Mouse (Mus musculus) kidney, postnatal 0 days (tissue): ENCODE results near the gene Nkain1. TPM values are rescaled to one million over a fixed set of nuclear protein-coding genes. Genes with fewer than 3 reads are reported as not detected.

ENCODE experiments used
- ATAC-seq: fragments of 200-750 bp; cut with Nextera tagmentation; replicated peaks from 2 replicates; pipeline ENCODE4 v1.8.0; 2017; ENCODE audit warnings: low read depth, moderate number of reproducible peaks, moderate TSS enrichment, moderate library complexity; ENCODE audit not compliant: low FRiP score
- DNase-seq: peaks from one replicate; pipeline ENCODE4 v3.0.0-alpha.2; 2016; ENCODE audit warnings: low spot score
- H3K27ac ChIP-seq: fragments of 300-500 bp; sonication (generic); 2 replicates; pipeline ENCODE4 v1.5.1; 2014; ENCODE audit warnings: mild to moderate bottlenecking
- H3K27me3 ChIP-seq: fragments of 300-500 bp; sonication (generic); 2 replicates; pipeline ENCODE4 v1.6.1; 2014; ENCODE audit warnings: low read length, mixed read lengths; ENCODE audit not compliant: insufficient read depth
- H3K36me3 ChIP-seq: fragments of 300-500 bp; sonication (generic); 2 replicates; pipeline ENCODE4 v1.6.1; 2014; ENCODE audit warnings: low read length, mixed read lengths; ENCODE audit not compliant: insufficient read depth
- H3K4me1 ChIP-seq: fragments of 300-500 bp; sonication (generic); replicated peaks from 2 replicates; pipeline ENCODE4 v1.6.1; 2014; ENCODE audit warnings: antibody characterized with exemption, low read length, mixed read lengths; ENCODE audit not compliant: insufficient read depth
- H3K4me2 ChIP-seq: fragments of 300-500 bp; sonication (generic); 2 replicates; pipeline ENCODE4 v1.6.1; 2014; ENCODE audit warnings: mild to moderate bottlenecking, low read length, moderate library complexity, mixed read lengths
- H3K4me3 ChIP-seq: fragments of 300-500 bp; sonication (generic); replicated peaks from 2 replicates; pipeline ENCODE4 v1.5.1; 2014; ENCODE audit warnings: low read depth, low read length
- H3K9ac ChIP-seq: fragments of 300-500 bp; sonication (generic); 2 replicates; pipeline ENCODE4 v1.6.1; 2014; ENCODE audit warnings: low read depth, low read length
- H3K9me3 ChIP-seq: fragments of 300-500 bp; sonication (generic); replicated peaks from 2 replicates; pipeline ENCODE4 v1.6.1; 2016; ENCODE audit warnings: low read length, inconsistent platforms, mixed read lengths
- CTCF ChIP-seq: IDR thresholded peaks from 2 replicates; pipeline ENCODE4 v1.5.1; 2016; ENCODE audit warnings: antibody characterized with exemption, low read depth, mild to moderate bottlenecking, moderate library complexity
- WGBS: fragments of 180-500 bp; shearing (Covaris S2); extraction: QIAGEN DNeasy Blood & Tissue Kit; methylation state at CpG from one replicate; pipeline ENCODE4 v1.1.7; 2014; 5-methylcytosine and 5-hydroxymethylcytosine counted together
- polyA plus RNA-seq: library from polyadenylated mRNA; unstranded; fragments of >200 nt; fragmentation: Nextera tagmentation; extraction: Ambion mirVana; gene quantifications from 2 replicates; pipeline ENCODE4 v1.2.1, GENCODE M21; 2015

The Nkain1 gene
- polyA plus RNA-seq, 1 experiment from 2014 or later = 1.6 TPM

DNA sequence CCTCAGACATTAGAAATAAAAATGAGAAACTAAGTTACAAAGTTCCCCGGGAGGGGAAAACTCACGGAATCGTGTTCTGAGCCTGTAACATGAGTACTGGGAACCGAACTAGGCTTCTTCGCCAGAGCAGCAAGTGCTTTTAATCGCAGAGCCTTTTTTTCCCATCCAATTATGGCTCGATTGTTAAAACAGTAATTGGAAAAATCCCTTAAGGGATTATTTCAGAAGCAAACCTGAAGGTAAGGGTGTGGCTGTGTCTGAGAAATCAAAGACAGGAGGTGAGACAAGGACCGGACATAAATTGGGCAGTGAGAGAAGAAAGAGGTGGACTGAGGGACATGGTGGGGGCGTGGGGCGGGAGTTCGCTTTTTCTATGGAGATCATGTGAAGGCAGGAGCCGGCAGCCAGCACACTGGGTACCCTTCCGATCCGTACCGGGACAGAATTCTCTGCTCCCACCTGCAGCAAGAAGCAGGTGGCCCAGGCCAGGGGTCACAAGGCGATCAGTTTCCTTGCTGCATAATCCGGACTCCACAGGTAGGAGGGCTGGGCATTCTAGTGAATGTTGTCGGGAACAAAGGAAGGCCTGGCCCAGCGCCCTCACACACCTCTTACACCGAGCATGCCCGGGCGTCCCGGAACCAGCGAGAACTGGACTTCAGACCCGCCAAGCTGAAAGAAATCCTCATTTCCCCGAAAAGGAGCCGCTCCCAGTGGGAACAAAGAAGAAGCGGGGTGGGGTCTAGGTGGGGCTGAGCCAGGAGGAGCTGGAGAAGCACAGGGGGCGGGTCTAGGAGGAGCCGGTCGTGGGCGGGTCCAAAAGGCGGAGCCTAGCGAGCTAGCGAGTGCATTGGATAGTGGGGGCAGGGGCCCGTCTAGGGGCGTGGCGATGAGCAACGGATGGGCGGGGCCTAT is 54.1 kb downstream of the Nkain1 start:
- H3K4me2 ChIP-seq = peak overlapping the region; percentile 74
- no peak; the same call in 1 of the 2 replicates for TF ChIP-seq CTCF
- WGBS = 1% methylated on average over 40 of the region's 40 CpGs
- peak; percentile 98 for ATAC-seq
- no peaks in the 10 kb centered on the region for H3K36me3 ChIP-seq
- H3K9ac ChIP-seq = peak overlapping the region; percentile 67
- peak overlapping the region; percentile 87 for H3K27ac ChIP-seq
- H3K27me3 ChIP-seq = no peaks in the 10 kb centered on the region
- peak overlapping the region; percentile 54 for H3K4me3 ChIP-seq
- H3K4me1 ChIP-seq = no peaks in the 10 kb centered on the region; the same call in 1 of the 2 replicates
- peak; percentile 98 for DNase-seq
- no peaks in the 10 kb centered on the region for H3K9me3 ChIP-seq

DNA sequence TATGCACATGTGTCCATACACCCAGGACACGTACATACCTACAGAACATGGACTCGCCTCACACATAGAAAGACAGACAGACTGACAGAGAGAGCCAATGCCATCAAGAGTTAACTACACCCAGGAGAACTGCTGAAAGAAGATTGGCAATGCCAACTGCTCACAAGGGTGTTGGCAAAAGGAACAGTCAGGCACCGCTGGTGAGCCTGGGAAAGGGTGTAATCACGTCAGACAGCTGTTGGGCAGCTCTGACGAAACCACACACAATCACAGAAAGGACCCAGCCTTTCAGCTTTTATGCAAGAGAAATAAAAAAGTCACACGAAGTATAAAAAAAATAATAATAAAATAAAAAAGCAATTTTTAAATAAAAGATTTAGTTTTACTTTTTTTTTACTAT is 57.5 kb downstream of the Nkain1 start:
- H3K4me1 ChIP-seq = no peaks in the 10 kb centered on the region; the same call in 1 of the 2 replicates
- H3K27ac ChIP-seq = no peak overlapping the region
- ATAC-seq (no peak), DNase-seq (no peak)
- H3K9ac ChIP-seq = no peak overlapping the region
- no peak overlapping the region for H3K4me2 ChIP-seq
- no peak overlapping the region for H3K4me3 ChIP-seq
- H3K9me3 ChIP-seq = no peaks in the 10 kb centered on the region
- 88% methylated on average over 6 of the region's 6 CpGs for WGBS
- TF ChIP-seq CTCF = no peak
- no peaks in the 10 kb centered on the region for H3K27me3 ChIP-seq
- no peaks in the 10 kb centered on the region for H3K36me3 ChIP-seq

Other genes with a start within 250 kb of the Nkain1 start
- 68.0 and 71.4 TPM in 2 replicates for gene Zcchc17, start 214.2 kb downstream of the Nkain1 start, polyA plus RNA-seq
- gene Snrnp40, start 214.0 kb downstream of the Nkain1 start, polyA plus RNA-seq = 108 and 116 TPM in 2 replicates
- 56.7 and 61.8 TPM in 2 replicates for gene Pum1, start 89.1 kb upstream of the Nkain1 start, polyA plus RNA-seq
- 14.9 and 16.2 TPM in 2 replicates for gene Sdc3, start 218.4 kb upstream of the Nkain1 start, polyA plus RNA-seq